Comparison of ENCODE assay signal across 4 mouse cellular contexts in genomic region chr17:34144221-34144620, GRCm38 (mm10). TPM values are rescaled to one million over a fixed set of nuclear protein-coding genes. Genes with fewer than 3 reads are reported as not detected.
"Had no signal": no experiment of that assay in that cellular context is flagged by ENCODE, and none has a peak within 500 bp of the region (broad histone marks: within the 10 kb centered on the region; RNA-seq: fewer than 3 reads in every experiment).

No protein-coding gene starts in this region.

RNA-seq across cellular contexts. Expression of gene H2-DMb2, which starts 1.1 kb away (rescaled TPM):
- polyA plus RNA-seq: embryonic facial prominence, embryonic 11.5 days; erythroblast, embryonic 14.5 days; forebrain, embryonic 12.5 days; forebrain, embryonic 13.5 days had no signal

RNA-seq across cellular contexts. Expression of gene H2-DMb1, which starts 8.7 kb away (rescaled TPM):
- polyA plus RNA-seq: erythroblast, embryonic 14.5 days; forebrain, embryonic 13.5 days had no signal
